In the genomic region with DNA sequence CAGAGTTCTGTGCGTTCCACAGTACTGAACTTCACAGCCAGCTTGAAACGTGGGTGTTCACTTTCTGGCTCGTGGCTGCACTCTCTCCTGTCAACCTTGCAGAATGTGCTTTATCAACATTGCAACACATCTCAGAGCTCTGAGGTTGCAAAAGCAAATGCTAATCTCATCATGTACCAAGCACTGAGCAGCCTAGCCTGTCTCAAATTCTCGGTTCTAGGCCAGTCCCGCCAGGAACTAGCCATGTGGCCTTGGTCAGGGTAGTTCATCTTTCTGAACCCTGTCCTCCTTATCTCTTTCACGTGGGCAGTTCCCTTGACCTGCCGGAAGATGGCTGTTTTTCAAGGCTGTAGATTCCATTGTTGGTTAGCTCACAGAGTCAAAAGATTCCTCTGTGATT, we compare ENCODE assay signal across 15 mouse cellular contexts.
A peak's percentile ranks its signal among the peaks of the same experiment; 100 is the strongest.
DNase-seq lines count a peak whose midpoint lies in the region; ATAC-seq lines count a peak whose summit lies in the region.
"Had no signal": no experiment of that assay in that cellular context is flagged by ENCODE, and none has a peak within 500 bp of the region (broad histone marks: within the 10 kb centered on the region; RNA-seq: fewer than 3 reads in every experiment).

No protein-coding gene starts in this region.

- no peak overlapping the region for H3K4me3 ChIP-seq in lung, embryonic 15.5 days
- no peak overlapping the region for H3K4me3 ChIP-seq in heart, embryonic 16.5 days (ENCODE audit: low read length)
- no peak overlapping the region for H3K4me3 ChIP-seq in forebrain, embryonic 11.5 days (ENCODE audit: low read depth, low read length)
- H3K4me3 ChIP-seq: embryonic facial prominence, embryonic 10.5 days; midbrain, embryonic 12.5 days had no signal

- H3K27me3 ChIP-seq in lung, embryonic 15.5 days, result no peaks in the 10 kb centered on the region
- no peaks in the 10 kb centered on the region for H3K27me3 ChIP-seq in heart, embryonic 16.5 days (ENCODE audit: control insufficient read depth, insufficient read depth, low read length)
- H3K27me3 ChIP-seq in forebrain, embryonic 11.5 days (ENCODE audit: control insufficient read depth, insufficient read depth, low read length), result no peaks in the 10 kb centered on the region
- H3K27me3 ChIP-seq: midbrain, embryonic 12.5 days had no signal

- H3K4me2 ChIP-seq in lung, embryonic 15.5 days, result no peak overlapping the region
- H3K4me2 ChIP-seq in heart, embryonic 16.5 days (ENCODE audit: low read depth, low read length), result no peak overlapping the region
- no peak overlapping the region for H3K4me2 ChIP-seq in forebrain, embryonic 11.5 days (ENCODE audit: low read depth, low read length, severe bottlenecking)
- H3K4me2 ChIP-seq: midbrain, embryonic 12.5 days had no signal

- H3K4me1 ChIP-seq in lung, embryonic 15.5 days, result no peaks in the 10 kb centered on the region
- peaks cover 5% of the 10 kb centered on the region for H3K4me1 ChIP-seq in heart, embryonic 16.5 days (ENCODE audit: control insufficient read depth, insufficient read depth, low read length)
- peaks cover 4% of the 10 kb centered on the region; the same call in 1 of the 2 replicates for H3K4me1 ChIP-seq in forebrain, embryonic 11.5 days (replicated peaks; ENCODE audit: control insufficient read depth, insufficient read depth, low read length)

- H3K27ac ChIP-seq in lung, embryonic 15.5 days, result no peak overlapping the region
- no peak overlapping the region for H3K27ac ChIP-seq in heart, embryonic 16.5 days (ENCODE audit: low read length)
- no peak overlapping the region for H3K27ac ChIP-seq in forebrain, embryonic 11.5 days (ENCODE audit: low read depth, low read length)
- H3K27ac ChIP-seq: embryonic facial prominence, embryonic 10.5 days; liver, embryonic 14.5 days; midbrain, embryonic 12.5 days had no signal

- ATAC-seq in lung, embryonic 15.5 days (ENCODE audit: borderline replicate concordance, extremely low read depth, low FRiP score, low TSS enrichment), result peak; percentile 23; the same call in 1 of the 2 replicates
- ATAC-seq in heart, embryonic 16.5 days (replicated peaks; ENCODE audit: extremely low read depth, insufficient read depth, low FRiP score), result 0 out of 2 replicates have a peak, but pooled peaks have one; percentile 41
- no peak for ATAC-seq in forebrain, embryonic 11.5 days (replicated peaks; ENCODE audit: low FRiP score)

- no peak overlapping the region for H3K9ac ChIP-seq in lung, embryonic 15.5 days
- no peak overlapping the region for H3K9ac ChIP-seq in heart, embryonic 16.5 days (ENCODE audit: low read length)
- no peak overlapping the region for H3K9ac ChIP-seq in forebrain, embryonic 11.5 days (ENCODE audit: low read length)
- H3K9ac ChIP-seq: liver, embryonic 14.5 days; midbrain, embryonic 12.5 days had no signal

- no peaks in the 10 kb centered on the region for H3K9me3 ChIP-seq in lung, embryonic 15.5 days
- no peaks in the 10 kb centered on the region for H3K9me3 ChIP-seq in heart, embryonic 16.5 days (replicated peaks; ENCODE audit: control insufficient read depth, low read length)
- no peaks in the 10 kb centered on the region for H3K9me3 ChIP-seq in forebrain, embryonic 11.5 days (ENCODE audit: control insufficient read depth, low read length)
- H3K9me3 ChIP-seq: embryonic facial prominence, embryonic 10.5 days; midbrain, embryonic 12.5 days had no signal

- no peaks in the 10 kb centered on the region for H3K36me3 ChIP-seq in lung, embryonic 15.5 days
- H3K36me3 ChIP-seq in heart, embryonic 16.5 days (ENCODE audit: control insufficient read depth, insufficient read depth), result no peaks in the 10 kb centered on the region
- no peaks in the 10 kb centered on the region for H3K36me3 ChIP-seq in forebrain, embryonic 11.5 days (ENCODE audit: control insufficient read depth, insufficient read depth, low read length)
- H3K36me3 ChIP-seq: embryonic facial prominence, embryonic 10.5 days; midbrain, embryonic 12.5 days had no signal

- WGBS in lung, embryonic 15.5 days, result 41% methylated on average over 7 of the region's 7 CpGs
- 22% methylated on average over 7 of the region's 7 CpGs for WGBS in heart, embryonic 16.5 days
- 89% methylated on average over 7 of the region's 7 CpGs for WGBS in forebrain, embryonic 11.5 days

- DNase-seq in heart, adult 18-20 months, result peak; percentile 38 to 57
- no peak for DNase-seq in heart, postnatal 4 days
- DNase-seq in lung, postnatal 14 days, result no peak
- DNase-seq in adrenal gland, postnatal 14 days, result peak; percentile 82
- no peak for DNase-seq in gastrocnemius, postnatal 4 days (ENCODE audit: low spot score in 2 of 2)
- DNase-seq in forebrain, embryonic 11.5 days (ENCODE audit: low spot score), result no peak
- DNase-seq: cerebellum, postnatal 14 days; kidney, postnatal 4 days; right cerebral cortex, adult 18-20 months; thymus, postnatal 14 days had no signal

Comparison
In these comparisons a context has a peak if more than half of its experiments do, and no peak if none do; other contexts are left out.
1. DNase-seq: peak in heart, adult 18-20 months (2 of 2) and adrenal gland, postnatal 14 days (single experiment); none in heart, postnatal 4 days (single experiment), lung, postnatal 14 days (single experiment), gastrocnemius, postnatal 4 days (0 of 2) and forebrain, embryonic 11.5 days (single experiment).